Mouse (Mus musculus): Measurements from ENCODE around the gene Add3.

The Add3 gene

DNA sequence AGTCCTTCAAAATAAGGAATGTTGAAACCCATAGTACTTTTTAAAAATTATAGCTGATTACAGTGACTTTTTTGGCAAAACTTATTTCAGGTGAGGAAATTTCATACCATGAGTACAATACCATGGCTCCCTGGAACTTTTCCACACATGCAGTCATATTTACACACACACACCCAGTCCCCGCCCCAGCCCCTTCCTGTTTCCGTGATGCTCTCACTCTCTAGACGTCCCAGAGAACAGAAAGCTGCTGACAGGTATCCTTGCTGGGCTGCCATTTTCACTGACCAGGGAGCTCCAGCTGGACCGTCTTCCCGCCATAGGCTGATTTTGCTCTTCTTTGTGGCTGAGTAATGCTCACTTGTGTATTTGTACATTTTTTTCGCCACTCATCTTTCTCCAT, 101.6 kb downstream of the Add3 start:
- DNase-seq (ENCODE audit: low spot score) = no peak

DNA sequence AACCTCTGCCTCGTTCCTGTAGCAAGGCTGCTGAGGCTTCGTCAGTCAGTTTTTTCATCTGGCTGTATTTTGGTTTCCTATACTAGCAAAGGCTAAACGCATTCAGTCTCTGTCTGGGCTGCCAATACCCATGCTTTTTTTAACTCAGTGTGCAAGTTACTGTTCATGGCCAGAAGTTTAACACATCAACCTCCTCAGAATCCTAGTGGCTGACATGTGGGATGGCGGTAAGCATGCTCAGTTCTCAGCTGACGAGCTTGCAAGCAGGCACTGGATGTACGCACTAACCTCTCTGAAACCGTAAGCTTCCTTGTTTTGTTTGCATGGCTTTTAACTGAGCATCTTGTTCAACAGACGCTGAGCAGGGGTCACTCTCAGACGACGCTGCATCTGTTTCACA, 103.7 kb downstream of the Add3 start:
- DNase-seq (ENCODE audit: low spot score) = no peak

DNA sequence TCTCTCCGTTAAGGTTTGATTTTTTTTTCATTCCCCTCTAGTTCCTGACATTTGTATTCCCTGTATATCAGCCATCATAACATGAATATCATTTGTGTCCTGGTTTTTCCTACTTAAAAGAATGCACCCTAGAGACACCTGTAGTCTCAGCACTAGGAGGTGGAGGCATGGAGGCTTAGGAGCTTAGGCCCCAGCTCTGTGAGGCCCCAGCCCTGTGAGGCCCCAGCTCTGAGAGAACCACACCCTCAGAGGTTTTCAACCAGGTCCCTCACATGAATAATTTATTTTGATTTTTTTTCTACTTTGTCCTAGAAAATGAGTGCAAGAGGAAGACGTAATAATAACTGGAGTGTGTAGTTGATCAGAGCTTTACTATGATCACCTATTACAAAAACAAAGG, 107.3 kb downstream of the Add3 start:
- no peak for DNase-seq (ENCODE audit: low spot score)

DNA sequence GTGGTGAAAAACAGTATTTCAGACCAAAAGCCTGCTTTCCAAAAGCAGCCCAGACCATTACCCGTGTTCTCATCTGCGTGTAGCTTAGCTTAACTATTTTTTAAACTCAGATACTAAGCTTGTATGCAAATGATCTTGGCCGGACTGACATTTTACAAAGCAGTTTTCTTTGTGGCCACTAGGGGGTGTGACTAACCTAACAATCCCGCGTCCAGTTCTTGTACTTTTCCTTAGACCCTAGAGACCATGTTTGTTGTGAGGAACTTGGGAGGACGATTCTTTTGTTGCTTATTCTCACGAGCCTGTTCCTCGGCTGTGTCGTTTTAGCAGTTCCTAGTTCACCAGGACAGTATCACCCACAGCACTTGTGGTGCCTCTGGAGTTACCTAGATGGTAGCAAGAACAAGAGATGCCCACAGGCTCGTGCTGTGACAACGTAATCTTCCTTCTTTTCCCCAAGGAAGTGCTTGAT, 107.8 kb downstream of the Add3 start:
- DNase-seq (ENCODE audit: low spot score) = peak; percentile 78

DNA sequence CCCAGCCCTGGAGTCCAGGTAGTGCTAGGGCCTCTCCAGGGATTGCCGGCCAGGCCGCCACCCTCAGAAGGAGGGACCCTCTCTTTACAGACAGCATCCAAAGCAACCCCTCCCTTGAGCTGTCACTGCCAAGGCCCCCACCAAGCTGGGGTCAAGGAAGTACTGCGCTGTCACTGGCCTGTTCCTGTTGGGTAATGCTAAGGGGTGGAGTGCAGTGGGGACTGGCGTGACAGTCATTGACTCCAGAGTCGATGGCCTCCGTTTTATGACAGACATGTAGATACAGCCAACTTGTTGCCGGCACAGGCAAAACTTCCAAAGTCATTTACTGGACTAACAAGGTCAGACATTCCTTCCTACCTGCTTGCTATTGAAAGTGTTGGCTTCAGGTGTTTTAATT, 110.8 kb downstream of the Add3 start:
- no peak for DNase-seq (ENCODE audit: low spot score)

DNA sequence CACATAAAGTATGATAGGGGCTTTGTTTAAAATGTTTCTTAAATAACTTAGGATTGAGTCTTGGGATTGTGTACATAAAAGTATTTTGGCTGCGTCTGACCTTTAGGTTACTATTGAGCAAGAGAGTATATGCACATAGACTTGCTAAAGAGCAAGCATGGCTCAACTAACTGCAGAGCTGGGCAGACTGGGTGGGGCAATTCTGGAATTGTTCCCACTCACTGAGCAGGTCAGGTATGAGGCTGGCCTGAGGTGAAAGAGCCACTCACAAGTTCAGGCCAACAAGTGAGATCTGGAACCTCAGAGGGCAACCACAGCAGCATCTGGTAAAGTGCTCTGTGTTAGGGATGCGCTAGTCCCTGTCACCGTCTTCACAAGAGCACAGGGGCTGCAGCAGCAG, 111.4 kb downstream of the Add3 start:
- DNase-seq (ENCODE audit: low spot score) = no peak

DNA sequence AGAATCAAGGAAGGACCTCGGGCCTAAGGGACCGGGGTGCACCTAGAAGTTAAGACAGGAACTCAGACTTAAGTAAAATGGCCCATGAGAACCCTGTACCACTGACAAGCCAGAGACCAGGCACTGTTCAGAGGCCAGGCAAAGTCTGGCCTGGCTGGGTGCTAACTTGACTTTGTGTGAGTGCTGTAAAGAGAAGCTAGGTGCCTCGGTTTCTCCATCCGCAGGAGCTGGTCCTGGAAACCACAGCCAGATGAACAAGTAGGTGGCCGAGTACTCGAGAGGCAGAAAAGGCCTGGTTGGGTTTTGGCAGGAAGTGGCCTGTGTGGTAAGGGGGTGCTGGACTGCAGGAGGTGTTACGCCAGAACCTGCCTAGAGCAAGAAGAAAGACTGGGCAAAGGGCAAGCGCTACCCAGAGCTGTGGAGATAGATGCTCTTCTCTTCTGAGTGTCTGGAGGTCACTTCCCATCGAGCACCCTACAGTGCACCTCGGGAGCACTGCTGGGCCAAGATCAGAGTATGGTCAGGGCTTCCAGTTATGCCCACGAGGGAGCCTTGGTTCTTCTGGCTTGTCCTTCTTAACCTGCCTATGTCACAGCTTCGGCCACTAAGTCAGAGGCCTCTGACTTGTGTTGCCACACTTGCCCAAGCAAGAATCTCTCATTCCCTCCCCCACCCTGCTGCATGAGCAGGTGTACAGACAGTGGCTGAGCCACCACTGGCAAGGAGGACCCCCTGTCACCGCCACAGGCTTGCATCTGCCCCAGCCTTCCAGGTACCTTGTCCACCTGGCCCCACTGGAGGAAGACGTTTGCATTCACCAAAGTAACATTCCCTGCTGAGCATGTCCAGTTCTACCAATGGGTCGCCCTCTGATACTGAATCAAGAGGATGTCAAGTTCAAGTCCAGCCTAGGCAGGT, 112.1 kb downstream of the Add3 start:
- no peak for DNase-seq (ENCODE audit: low spot score)

DNA sequence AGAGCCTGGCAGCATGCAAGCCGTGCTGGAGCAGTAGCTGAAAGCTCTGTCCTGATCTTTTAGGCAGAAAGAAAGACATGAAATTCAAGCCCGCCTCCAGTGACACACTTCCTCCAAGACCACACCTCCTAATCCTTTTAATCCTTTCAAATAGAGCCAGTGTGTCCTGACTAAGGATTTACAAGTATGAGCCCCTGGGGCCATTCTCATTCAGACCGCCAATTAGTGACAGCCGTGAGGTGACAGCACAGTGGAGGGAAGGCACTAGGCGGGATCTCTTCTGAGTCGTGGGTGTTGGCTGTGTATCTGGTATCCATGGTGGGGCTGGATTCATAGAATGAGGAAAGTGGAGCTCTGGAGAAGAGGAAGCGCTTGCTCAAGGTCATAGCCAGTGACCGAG, 116.1 kb downstream of the Add3 start:
- no peak for DNase-seq (ENCODE audit: low spot score)

DNA sequence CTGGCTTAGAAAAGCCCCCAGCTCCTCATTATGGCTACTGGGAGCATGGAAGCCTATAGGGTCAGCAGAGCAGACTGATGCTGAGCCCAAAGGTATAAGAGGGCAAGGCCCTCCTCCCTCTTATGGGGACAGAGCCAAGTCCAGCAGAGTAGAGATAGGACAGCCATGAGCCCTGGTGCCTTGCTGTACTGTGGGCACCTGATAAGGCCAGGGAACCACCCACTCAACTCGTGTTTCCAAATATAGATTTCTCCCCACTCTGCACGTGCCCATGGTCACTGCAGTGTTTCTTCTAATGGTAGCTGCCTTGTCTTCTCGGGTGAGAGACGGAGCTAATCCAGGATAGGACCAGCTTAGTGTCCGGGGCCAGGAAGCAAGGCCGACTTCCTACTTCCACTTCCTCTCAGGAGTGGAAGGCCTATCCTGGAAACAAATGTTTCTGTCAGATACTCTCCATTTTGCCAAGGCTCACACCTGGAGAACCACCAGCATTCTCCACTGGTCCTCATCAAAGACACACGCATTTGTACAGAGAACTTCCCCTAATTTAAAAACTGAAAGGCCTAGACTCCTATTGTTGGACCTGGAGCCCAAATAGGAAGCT, 116.8 kb downstream of the Add3 start:
- DNase-seq (ENCODE audit: low spot score) = no peak

DNA sequence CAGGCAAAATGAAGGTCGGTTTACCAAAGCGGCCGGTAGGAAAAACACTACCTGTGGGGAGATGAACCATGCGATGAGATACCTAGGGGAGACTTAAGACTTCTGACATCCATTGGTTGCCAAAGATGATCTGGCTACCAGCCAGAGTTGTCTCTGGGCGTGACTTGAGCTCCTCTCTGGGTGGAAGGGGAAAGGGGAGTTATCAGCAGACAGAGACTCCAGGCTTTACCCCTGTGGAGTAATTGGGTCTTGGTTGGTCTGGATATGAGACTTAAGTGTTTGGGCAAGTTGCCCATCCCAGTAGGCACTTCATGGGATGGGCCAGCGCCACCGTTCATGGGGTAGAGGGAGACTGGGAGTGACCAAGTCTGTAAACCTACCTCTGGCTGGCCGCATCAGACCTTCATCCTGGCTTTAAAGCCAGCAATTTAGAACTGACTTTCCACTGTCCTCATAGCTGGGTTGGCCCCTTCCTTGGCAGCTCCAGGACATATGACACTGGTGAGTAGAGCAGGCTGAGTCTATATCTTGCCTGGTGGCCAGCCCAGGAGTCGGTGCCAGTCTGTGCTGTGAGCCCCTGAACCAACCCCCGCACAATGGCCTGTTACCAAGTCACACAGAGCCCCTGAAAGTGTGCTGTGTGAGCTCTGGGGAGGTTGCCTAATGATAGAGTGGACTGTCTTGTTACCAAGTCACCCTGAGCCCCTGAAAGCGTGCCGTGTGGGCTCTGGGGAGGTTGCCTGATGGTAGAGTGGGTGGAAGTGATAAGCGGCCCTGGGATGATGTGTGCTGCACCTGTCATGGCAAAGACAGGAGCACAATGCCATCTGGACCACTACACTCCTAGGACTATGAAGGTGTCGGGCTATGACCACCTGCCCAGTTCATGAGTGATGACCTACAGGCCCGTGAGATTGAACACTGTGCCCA, 117.7 kb downstream of the Add3 start:
- DNase-seq (ENCODE audit: low spot score) = peak; percentile 55

DNA sequence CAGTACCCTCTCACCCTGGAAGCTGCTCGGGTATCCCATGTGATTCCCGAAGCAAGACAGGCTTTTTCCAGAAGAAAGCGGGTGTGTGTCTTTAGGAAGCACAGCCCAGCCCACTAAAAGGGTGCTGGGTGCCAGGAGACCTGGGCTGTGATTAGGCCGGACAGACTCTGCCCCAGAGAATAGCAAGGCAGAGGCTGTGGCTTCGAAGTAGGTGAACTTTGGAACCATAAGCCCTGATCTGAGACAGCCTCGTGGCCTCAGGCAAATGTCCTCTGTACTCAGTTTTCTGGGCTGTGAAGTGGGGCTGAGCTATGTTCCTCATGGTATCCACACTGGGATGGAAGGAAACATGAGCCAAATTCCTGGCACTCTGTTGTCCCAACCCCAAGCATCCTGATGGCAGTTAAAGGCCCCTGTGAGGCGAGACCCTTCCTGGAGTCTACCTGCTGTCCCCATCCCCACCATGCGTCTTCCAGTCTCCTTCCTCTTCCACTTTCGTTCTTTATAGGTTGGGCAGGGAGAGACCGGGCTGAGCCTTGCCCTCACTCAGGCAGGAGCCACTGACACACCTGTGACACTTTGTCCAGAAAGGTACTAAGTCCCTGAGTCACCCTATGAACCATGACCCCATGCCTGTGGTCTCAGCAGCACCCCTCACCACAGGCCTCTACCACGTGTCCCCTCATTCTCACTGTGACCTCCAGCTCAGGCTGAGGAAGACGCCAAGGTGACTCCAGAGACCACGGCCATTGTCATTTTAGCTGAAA, 118.7 kb downstream of the Add3 start:
- DNase-seq (ENCODE audit: low spot score) = no peak

DNA sequence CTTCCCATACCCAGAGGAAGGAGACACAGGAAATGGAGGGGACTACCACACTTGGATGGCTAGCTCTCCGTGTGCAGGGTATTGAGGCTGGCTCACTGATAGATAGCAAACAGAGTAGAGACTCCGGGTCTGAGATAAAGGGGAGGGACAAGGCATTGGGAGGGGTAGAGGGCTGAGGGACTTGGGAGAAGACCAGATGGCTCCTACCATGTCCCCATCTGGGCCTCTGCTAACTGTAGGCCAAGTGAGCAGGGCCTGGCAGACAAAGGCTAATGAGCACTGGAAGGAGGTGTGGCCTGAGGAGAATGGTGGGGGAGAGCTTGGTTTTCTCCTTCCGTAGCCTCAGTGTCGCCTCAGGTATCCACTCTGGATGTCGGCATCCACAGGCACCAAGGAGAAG, 119.3 kb downstream of the Add3 start:
- DNase-seq (ENCODE audit: low spot score) = peak; percentile 44

DNA sequence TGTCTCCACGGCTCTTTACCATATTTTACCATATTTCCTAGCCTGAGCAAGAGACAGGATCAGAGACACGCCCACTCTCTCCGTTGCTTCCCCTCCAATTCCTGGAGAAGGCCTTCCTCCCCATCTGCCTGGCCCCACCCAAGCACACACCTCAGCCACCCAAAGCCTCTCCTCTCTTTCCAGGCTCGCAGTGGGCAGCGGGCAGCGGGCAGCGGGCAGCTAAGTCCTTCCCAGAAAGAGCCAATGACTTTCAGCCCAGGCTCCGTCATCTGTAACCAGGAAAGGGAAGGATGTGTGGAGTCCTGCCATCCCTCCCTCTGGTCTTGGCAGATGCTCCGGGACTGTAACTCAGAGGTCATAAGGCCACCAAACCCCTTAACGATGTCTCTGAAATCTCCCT, 120.0 kb downstream of the Add3 start:
- no peak for DNase-seq (ENCODE audit: low spot score)

DNA sequence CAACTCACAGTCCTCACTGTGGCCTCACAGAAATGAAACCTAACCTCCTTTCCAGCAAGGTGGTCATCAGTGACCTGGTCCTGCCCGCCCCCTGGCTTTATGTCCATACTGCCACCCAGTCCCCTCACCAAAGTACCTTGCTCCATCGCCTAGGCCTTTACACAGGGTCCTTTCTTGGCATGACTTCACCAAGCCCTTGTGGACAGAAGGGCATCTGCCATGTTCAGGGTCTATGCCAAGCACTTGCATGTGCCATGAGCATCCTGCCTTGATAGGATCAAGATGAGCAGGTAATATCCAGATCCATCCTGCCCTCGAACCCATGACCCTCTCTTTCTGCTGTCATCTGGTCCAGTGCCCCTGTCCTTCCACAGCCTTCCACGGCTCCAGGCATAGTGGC, 120.6 kb downstream of the Add3 start:
- DNase-seq (ENCODE audit: low spot score) = no peak

DNA sequence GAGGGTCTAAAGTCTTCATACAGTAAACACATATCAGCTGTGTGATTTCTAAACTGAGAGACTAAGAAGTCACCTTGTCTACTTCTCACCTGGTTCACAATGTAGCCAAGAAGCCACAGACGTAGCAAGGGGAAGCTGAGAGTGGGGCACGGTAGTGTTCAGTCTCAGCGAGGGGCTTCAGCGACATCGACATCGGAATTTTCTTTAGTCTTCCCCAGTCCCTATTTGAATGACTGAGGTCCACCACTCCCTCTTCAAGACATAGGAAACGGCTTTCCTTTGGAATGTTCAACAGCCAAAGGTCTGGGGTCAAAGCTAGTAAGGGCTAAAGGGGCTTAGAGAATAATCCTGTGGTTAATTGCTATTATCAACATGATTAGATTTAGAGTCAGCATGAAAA, 121.8 kb downstream of the Add3 start:
- DNase-seq (ENCODE audit: low spot score) = no peak

DNA sequence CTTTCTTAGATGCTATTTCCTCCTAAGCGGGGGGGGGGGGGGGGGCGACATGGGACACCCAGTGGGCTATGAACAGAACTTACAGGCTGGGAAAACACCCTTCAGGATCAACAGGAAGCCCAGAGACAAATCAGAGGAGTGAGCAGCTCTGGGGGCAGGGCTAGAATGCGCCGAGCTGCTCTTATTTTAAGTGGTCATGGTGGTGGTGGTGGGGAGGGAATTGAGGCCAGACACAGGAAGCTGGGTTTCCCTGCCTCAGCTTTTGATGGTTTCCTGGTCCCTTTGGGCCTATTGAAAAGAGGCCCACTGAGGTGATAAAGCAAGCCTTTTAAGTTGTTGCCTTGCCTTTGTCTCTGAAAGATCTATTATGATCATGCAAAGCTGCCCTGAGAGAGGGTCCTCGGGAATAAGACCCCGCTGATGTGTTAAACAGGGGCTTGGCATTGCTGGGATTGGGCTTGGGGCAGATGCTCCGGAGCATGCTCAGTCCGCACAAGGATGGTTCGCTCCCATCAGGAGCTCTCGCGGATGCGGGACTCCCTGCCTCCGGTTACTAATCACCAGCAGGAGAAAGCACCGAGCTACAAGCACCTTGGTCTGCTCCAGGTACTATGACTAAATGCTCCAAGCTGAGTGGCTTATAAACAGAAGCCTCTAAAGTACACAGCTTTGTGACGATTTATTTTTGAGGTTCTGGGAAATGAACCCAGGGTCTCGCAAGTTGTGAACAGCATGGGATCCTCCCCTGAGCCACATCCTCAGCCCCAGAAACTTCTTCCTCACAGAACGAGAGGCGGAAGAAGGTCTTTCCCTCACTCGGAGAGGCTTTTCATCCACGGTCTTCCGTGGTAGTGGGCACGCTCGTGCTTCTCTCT, 123.9 kb downstream of the Add3 start:
- no peak for DNase-seq (ENCODE audit: low spot score)

DNA sequence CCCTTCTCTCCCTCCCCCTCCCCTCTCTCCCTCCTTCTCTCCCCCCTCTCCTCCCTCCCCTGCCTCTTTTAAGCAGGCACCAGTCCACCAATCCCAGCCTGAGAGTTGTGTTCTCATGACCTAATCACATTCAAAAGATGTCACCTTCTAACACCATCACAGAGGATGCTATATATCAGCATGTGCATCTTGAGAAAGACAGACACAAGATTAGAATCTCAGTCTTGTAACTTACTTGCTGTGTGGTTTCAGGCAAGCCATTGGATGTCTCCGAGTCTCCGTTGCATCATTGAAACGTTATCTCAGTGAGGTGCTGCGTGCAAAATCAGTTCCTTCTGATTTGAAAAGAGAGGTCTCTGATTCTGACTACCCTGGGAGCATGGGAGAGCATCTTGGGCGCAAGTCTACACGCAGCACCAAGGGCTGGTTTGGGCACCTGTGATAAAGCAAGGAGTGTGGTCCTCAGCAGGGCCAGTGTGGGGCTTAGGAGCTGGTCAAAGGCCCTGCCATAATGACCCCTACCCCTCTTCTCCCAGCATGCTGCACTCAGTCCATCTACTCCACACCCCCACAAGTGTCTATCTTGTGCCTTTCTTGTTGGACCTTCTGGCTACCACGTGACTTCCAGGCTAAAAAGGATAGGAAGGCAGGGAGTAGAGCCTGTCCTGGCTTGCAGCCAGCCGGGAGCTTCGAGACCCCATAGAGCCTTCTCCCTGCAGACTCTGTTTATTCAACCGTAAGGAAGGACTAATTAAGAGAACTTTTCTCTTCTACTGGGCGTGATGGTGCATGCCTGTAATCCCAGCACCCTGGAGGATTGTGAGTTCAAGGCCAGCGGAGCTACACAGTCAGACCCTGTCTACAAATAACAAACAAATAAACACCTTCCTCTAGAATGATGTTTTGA, 124.8 kb downstream of the Add3 start:
- no peak for DNase-seq (ENCODE audit: low spot score)

DNA sequence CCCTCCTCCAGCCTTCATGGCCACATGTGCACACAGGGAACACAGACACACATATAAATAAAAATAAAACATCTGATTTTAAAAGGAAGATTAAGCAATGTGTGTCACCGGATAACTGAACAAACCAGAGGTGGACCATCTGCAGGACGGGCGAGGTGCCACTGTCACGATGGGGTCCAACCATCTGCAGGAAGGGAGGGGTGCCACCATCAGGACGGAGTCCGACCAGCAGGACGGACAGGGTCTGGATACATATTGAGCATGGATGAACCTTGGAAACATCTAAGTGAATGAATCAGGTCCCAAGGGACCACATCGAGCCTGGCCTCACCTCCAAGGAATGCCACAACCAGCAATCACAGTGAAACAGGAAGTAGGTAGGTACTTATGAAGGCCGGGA, 127.1 kb downstream of the Add3 start:
- DNase-seq (ENCODE audit: low spot score) = no peak

DNA sequence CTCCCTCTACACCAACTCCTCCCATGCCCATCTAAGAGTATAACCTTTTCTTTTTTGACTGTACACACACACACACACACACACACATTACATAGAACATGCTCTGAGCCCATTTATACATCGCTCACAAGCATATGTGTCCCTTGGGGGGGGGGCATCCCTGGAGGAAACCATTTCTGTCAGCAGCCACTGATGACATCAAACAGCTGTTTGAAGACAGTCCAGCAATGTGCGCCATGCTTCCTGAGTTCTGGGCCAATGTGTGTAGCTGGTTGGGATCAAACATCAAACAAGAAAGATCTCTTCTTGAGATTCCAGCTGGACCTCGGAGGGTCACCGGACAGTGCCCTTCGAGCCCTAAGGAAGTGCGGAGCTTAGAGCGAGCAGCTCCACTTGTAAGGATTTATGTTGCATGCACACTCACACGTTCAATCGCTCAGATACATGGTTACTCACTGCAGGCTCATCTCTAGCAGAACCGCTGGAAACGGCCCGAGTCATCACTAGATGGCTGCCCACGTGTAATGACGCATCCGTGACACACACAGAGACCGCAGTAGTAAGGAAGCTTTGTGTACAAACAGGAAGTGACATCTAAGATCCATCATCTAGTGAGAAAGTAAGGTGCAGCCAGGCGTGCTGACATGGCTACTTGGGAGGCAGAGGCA, 132.9 kb downstream of the Add3 start:
- peak; percentile 88 for DNase-seq (ENCODE audit: low spot score)

Data from MN1 (cell line).